Mouse (Mus musculus) neural tube, embryonic 11.5 days (tissue): ENCODE data around the gene Ccdc85c. TPM values are rescaled to one million over a fixed set of nuclear protein-coding genes. Genes with fewer than 3 reads are reported as not detected.

Experiments used
- ATAC-seq: fragments of 200-750 bp; cut with Nextera tagmentation; 2 replicates; pipeline ENCODE4 v1.8.0; 2017; ENCODE audit warnings: moderate number of reproducible peaks, mild to moderate bottlenecking, moderate TSS enrichment, moderate library complexity; ENCODE audit not compliant: insufficient read depth, low FRiP score, low TSS enrichment
- DNase-seq: peaks from one replicate; pipeline ENCODE4 v3.0.0-alpha.2; 2015; ENCODE audit warnings: low spot score
- H3K27ac ChIP-seq: fragments of 300-500 bp; sonication (generic); 2 replicates; pipeline ENCODE4 v1.5.1; 2014; ENCODE audit warnings: low read depth, mild to moderate bottlenecking, low read length
- H3K27me3 ChIP-seq: fragments of 300-500 bp; sonication (generic); 2 replicates; pipeline ENCODE4 v1.6.1; 2014; ENCODE audit warnings: mild to moderate bottlenecking, low read length, mixed read lengths; ENCODE audit not compliant: control insufficient read depth, insufficient read depth
- H3K36me3 ChIP-seq: fragments of 300-500 bp; sonication (generic); 2 replicates; pipeline ENCODE4 v1.6.1; 2014; ENCODE audit warnings: mild to moderate bottlenecking, low read length, moderate library complexity, mixed read lengths; ENCODE audit not compliant: control insufficient read depth, insufficient read depth
- H3K4me1 ChIP-seq: fragments of 300-500 bp; sonication (generic); 2 replicates; pipeline ENCODE4 v1.6.1; 2014; ENCODE audit warnings: low read length, mixed read lengths; ENCODE audit not compliant: control insufficient read depth, insufficient read depth
- H3K4me2 ChIP-seq: fragments of 300-500 bp; sonication (generic); 2 replicates; pipeline ENCODE4 v1.6.1; 2014; ENCODE audit warnings: low read depth, mild to moderate bottlenecking, moderate library complexity
- H3K4me3 ChIP-seq: fragments of 300-500 bp; sonication (generic); 2 replicates; pipeline ENCODE4 v1.5.1; 2014; ENCODE audit warnings: low read depth, low read length
- H3K9ac ChIP-seq: fragments of 300-500 bp; sonication (generic); 2 replicates; pipeline ENCODE4 v1.6.1; 2014; ENCODE audit warnings: mild to moderate bottlenecking, low read length
- H3K9me3 ChIP-seq: fragments of 300-500 bp; sonication (generic); 2 replicates; pipeline ENCODE4 v1.6.1; 2016; ENCODE audit warnings: low read length; ENCODE audit not compliant: control insufficient read depth
- WGBS: fragments of 180-500 bp; shearing (Covaris S2); extraction: QIAGEN DNeasy Blood & Tissue Kit; methylation state at CpG from one replicate; pipeline ENCODE4 v1.1.7; 2014; 5-methylcytosine and 5-hydroxymethylcytosine counted together
- polyA plus RNA-seq: library from polyadenylated mRNA; unstranded; fragments of >200 nt; fragmentation: Nextera tagmentation; extraction: Ambion mirVana; gene quantifications from 2 replicates; pipeline ENCODE4 v1.2.1, GENCODE M21; 2014

Gene Ccdc85c
- polyA plus RNA-seq, 1 experiment from 2014 or later, result 20.3 TPM

DNA sequence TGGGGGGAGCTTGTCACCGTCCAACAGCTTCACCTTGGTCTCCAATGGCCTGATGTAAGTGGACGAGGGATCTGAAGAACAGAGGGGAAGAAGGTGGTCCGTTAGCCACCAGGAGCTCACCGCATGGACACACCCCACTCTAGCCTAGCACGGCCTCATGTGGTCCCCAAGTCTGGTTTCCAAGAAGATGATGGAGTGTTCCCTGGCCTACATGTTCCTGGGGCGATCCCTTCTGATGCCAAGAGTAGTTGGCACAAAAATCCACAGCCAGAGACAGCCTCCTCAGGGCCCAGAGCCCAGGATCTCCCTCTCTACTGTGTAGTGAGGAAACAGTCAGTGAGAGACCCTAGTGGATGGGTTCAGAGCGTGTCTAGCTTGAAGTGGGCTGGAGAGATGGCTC lies 53.5 kb downstream of the Ccdc85c start:
- WGBS, result 94% methylated on average over 7 of the region's 7 CpGs
- H3K4me1 ChIP-seq, result peaks cover 55% of the 10 kb centered on the region
- DNase-seq (no peak), ATAC-seq (no peak)
- H3K9me3 ChIP-seq, result no peaks in the 10 kb centered on the region
- H3K27me3 ChIP-seq, result no peaks in the 10 kb centered on the region
- no peak overlapping the region for H3K9ac ChIP-seq
- H3K4me3 ChIP-seq, result no peak overlapping the region
- H3K4me2 ChIP-seq, result no peak overlapping the region
- H3K27ac ChIP-seq, result no peak overlapping the region
- H3K36me3 ChIP-seq, result no peaks in the 10 kb centered on the region

DNA sequence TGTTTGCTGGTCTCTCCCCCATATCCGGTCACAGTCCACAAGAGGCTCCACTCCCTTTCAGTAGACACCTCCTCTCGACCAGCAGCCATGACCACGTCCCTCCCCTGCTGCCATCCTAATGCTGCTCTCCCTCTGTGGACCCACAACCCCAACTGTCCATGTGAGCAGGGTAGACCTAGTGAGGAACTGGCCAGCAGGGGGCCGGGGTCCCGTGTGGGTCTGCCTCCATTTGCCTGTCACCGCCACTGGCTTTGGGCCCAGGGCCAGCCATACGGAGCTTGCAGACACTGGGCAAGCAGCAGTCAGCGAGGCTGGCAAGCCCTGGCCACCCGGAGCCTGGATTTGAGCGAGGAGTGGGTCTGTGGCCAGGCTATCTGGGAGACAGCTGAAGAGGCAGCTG lies 54.0 kb downstream of the Ccdc85c start:
- H3K9me3 ChIP-seq, result no peaks in the 10 kb centered on the region
- 0 out of 2 replicates have a peak, but pooled peaks have one; percentile 5 for ATAC-seq
- no peak overlapping the region for H3K27ac ChIP-seq
- 58% methylated on average over 10 of the region's 10 CpGs for WGBS
- no peak overlapping the region for H3K4me3 ChIP-seq
- H3K9ac ChIP-seq, result no peak overlapping the region
- H3K4me2 ChIP-seq, result no peak overlapping the region
- no peaks in the 10 kb centered on the region for H3K36me3 ChIP-seq
- peaks cover 56% of the 10 kb centered on the region for H3K4me1 ChIP-seq
- no peaks in the 10 kb centered on the region for H3K27me3 ChIP-seq
- DNase-seq, result no peak

DNA sequence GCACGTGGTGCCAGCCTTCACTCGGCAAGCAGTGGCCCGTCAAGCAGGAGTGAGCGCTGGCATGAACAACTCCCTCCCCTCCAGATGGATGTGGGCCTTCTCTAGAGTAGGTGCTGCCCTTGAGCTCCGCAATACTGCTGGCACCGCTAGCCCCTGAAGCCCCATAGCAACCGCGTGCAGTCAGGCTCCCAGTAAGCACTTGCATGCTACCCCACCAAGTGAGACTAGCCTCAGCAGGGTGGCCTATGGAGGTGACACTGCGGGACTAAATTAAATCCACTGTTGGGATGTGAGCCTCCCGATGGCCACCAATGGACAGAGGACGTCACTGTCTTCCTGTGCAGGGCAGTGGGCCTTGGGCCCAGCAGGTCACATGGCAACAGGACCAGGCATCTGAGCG lies 54.6 kb downstream of the Ccdc85c start:
- no peak overlapping the region for H3K4me2 ChIP-seq
- ATAC-seq (0 out of 2 replicates have a peak, but pooled peaks have one; percentile 6), DNase-seq (no peak)
- 65% methylated on average over 12 of the region's 12 CpGs for WGBS
- H3K9ac ChIP-seq, result no peak overlapping the region
- 0 out of 2 replicates have a peak overlapping the region, but pooled peaks have one; percentile 27 for H3K27ac ChIP-seq
- H3K4me3 ChIP-seq, result no peak overlapping the region
- H3K36me3 ChIP-seq, result no peaks in the 10 kb centered on the region
- peaks cover 51% of the 10 kb centered on the region for H3K4me1 ChIP-seq
- no peaks in the 10 kb centered on the region for H3K27me3 ChIP-seq
- no peaks in the 10 kb centered on the region for H3K9me3 ChIP-seq

DNA sequence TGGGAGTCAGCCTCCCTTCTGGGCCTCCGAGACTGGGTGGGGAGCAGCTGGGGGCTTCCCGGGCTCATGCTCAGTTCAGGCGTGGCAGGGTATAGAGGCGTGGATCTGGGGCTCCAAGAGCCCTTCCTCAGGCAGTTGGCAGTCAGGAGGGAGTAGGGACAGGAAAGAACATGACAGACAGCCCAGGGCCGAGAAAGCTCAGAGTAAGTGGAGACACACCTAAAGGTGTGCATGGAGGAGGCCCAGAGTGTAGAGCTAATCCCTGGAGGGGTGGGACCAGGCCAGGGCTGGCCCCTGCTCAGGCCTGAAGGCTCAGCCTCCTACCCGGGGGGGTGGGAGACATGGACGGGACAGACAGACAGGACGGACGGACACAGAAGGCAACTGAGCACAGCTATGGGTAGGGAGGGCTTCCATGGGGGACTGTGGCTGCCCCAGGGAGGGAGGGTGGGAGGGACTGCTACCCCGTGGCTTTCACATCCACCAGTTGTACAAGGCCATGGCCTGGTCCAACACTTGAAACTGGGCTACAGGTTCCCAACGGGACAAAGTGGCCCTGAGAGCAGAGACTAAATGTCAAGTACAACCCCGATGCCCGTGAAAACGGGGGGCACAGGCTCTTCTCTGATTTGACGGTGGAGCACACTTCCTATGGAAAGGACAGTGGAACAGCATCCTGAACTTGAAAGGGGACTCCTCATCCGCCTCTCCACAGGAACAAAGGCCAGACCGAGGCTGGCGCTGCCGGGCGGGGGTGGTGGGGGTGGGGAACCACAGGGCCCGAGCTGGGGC lies 55.2 kb downstream of the Ccdc85c start:
- H3K27ac ChIP-seq, result peak overlapping the region; percentile 69
- H3K36me3 ChIP-seq, result no peaks in the 10 kb centered on the region
- no peak for DNase-seq
- H3K27me3 ChIP-seq, result no peaks in the 10 kb centered on the region
- H3K9me3 ChIP-seq, result no peaks in the 10 kb centered on the region
- H3K4me3 ChIP-seq, result no peak overlapping the region
- WGBS, result 72% methylated on average over 21 of the region's 21 CpGs
- H3K4me1 ChIP-seq, result peaks cover 51% of the 10 kb centered on the region
- no peak overlapping the region for H3K9ac ChIP-seq
- ATAC-seq, result no peak
- no peak overlapping the region for H3K4me2 ChIP-seq

DNA sequence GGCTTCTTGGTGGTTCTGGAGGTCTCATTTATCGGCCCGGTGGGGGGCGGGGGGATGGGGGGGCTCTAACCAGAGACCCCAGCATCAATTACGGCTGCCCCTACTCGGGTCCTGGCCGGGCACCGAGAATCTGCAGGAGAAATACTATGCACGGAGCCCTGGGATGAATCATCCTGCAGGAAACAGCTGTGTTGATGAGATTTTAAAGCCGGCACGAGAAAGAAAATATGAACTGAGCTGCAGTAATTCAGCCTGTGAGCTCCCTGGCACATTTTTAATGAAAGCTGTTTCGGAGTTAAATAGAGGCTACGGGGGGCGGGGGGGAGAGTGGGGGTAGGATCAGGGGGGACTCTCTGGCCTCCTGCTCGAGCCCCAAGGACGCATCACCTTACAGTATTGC lies 56.1 kb downstream of the Ccdc85c start:
- 63% methylated on average over 15 of the region's 15 CpGs for WGBS
- no peaks in the 10 kb centered on the region for H3K36me3 ChIP-seq
- no peak for DNase-seq
- H3K9ac ChIP-seq, result no peak overlapping the region
- H3K4me1 ChIP-seq, result peaks cover 52% of the 10 kb centered on the region
- H3K9me3 ChIP-seq, result no peaks in the 10 kb centered on the region
- H3K4me2 ChIP-seq, result no peak overlapping the region
- H3K27me3 ChIP-seq, result no peaks in the 10 kb centered on the region
- no peak overlapping the region for H3K4me3 ChIP-seq
- ATAC-seq, result no peak
- peak overlapping the region; percentile 69; the same call in 1 of the 2 replicates for H3K27ac ChIP-seq

DNA sequence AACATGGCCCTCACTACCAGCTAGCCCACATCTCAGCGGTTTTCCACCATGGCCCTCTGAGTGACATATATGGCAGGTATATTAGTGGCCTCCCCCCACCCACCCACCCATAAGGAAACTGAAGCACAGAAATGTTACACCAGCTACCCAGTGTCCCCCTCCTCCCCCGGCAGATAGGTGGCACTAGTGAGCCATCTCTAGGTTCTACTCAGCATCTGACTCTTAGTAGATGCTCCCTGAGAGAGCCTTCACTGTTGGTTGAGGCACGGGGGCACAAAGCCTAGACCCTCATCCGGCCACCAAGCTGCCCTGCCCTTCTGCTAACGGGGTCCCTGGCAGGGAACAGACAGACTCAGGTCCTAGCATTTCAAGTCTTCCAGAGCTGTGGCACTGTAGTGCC lies 57.7 kb downstream of the Ccdc85c start:
- peak overlapping the region; percentile 67 for H3K27ac ChIP-seq
- H3K27me3 ChIP-seq, result no peaks in the 10 kb centered on the region
- no peaks in the 10 kb centered on the region for H3K36me3 ChIP-seq
- no peak overlapping the region for H3K4me3 ChIP-seq
- H3K4me1 ChIP-seq, result peaks cover 64% of the 10 kb centered on the region
- H3K4me2 ChIP-seq, result no peak overlapping the region
- no peak overlapping the region for H3K9ac ChIP-seq
- DNase-seq, result no peak
- no peak for ATAC-seq
- H3K9me3 ChIP-seq, result no peaks in the 10 kb centered on the region
- 60% methylated on average over 5 of the region's 5 CpGs for WGBS

DNA sequence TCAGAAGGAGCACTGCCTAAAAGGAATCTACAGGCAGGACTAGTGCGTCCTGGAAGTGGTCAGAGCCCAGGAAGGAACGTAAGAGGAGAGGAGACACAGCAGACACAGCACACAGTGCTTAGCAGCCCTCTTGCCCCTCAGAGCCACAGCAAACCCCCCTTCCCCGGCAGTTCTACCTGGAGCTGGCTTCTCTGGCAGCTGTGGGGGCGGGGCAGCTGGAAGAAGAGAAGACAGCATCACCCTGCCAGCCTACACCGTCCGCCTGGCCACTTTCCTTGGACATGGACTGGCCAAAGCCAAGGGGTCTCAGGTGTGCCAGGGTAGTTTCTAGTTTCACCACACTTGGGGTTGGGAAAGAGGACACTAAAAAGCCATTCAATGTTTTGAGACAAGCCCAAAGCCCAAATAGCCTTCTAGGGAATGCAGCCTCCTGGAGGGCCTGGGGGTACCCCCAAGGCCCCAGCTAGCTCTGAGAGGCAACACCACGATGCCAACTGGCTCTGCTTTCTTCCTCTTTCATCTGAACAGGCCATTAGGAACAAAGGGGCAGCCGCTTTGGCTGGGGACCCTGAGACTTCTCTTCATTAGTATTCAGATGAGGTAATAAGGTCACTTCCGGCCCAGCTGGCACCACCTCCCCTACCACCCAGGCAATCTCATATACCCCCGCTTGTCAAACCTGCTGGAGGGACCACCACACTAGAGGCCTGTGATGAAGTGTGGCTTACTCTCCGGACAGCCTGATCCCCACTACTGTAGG lies 58.4 kb downstream of the Ccdc85c start:
- peak; percentile 36; the same call in 1 of the 2 replicates for ATAC-seq
- peak overlapping the region; percentile 26 for H3K9ac ChIP-seq

DNA sequence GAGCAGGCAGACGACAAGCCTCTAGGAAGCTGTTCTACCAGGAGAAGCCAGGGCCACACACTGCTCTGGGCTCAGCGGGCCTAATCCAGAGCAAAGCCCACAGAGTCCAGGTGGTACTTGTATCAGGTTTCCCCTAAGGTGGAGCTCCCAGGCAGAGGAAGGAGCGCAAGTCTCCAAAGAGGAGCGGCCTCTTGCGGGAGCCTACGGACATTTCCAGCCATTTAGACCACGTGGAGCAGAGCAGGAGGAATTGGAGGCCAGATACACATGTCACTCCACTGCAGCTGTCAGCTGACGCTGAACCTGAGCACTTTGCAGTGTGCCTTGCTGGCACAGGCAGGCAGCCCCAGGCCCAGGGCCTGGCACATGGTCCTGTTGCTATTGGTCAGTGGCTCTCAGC lies 60.1 kb downstream of the Ccdc85c start:
- H3K36me3 ChIP-seq, result no peaks in the 10 kb centered on the region
- WGBS, result 55% methylated on average over 8 of the region's 8 CpGs
- no peak overlapping the region for H3K4me2 ChIP-seq
- no peak overlapping the region for H3K4me3 ChIP-seq
- no peak overlapping the region for H3K27ac ChIP-seq
- no peak for DNase-seq
- H3K27me3 ChIP-seq, result no peaks in the 10 kb centered on the region
- H3K4me1 ChIP-seq, result peaks cover 56% of the 10 kb centered on the region
- ATAC-seq, result no peak
- H3K9ac ChIP-seq, result 0 out of 2 replicates have a peak overlapping the region, but pooled peaks have one; percentile 10
- H3K9me3 ChIP-seq, result no peaks in the 10 kb centered on the region

More for the DNA sequence above, 58.4 kb downstream of the Ccdc85c start:
- no peaks in the 10 kb centered on the region for H3K36me3 ChIP-seq
- H3K4me3 ChIP-seq, result no peak overlapping the region
- H3K4me2 ChIP-seq, result no peak overlapping the region
- no peak for DNase-seq
- no peaks in the 10 kb centered on the region for H3K9me3 ChIP-seq
- H3K27ac ChIP-seq, result peak overlapping the region; percentile 67
- peaks cover 64% of the 10 kb centered on the region for H3K4me1 ChIP-seq
- no peaks in the 10 kb centered on the region for H3K27me3 ChIP-seq
- WGBS, result 70% methylated on average over 11 of the region's 11 CpGs
